Mouse (Mus musculus): ENCODE data around the gene Ankrd55. TPM values are rescaled to one million over a fixed set of nuclear protein-coding genes. Genes with fewer than 3 reads are reported as not detected.

Gene Ankrd55
- 1.3 and 1.7 TPM in 2 replicates for polyA plus RNA-seq (2015; fragmentation: Nextera tagmentation; extraction: Ambion mirVana)

GRCm38 (mm10) chr13:112288225-112289178 is at the start of gene Ankrd55:
Gene Ankrd55 (plus strand): TSS chr13:112288451.
- Histone ChIP-seq H3K36me3 (ENCODE audit: poor library complexity, severe bottlenecking) (no peaks in the 10 kb centered on the region), H3K9me3 (replicated peaks) (no peaks in the 10 kb centered on the region), H3K9ac (peak within 1 kb of the TSS; percentile 54), H3K27ac (peak within 1 kb of the TSS; percentile 63), H3K4me3 (peak within 1 kb of the TSS; percentile 24), H3K4me1 (peaks cover 18% of the 10 kb centered on the region), H3K4me2 (peak within 1 kb of the TSS; percentile 55), H3K27me3 (no peaks in the 10 kb centered on the region)
- ATAC-seq, result peak; percentile 94
- 28% methylated on average over 22 of the region's 22 CpGs for WGBS

- no peak overlapping the region for H3K9ac ChIP-seq
- no peak overlapping the region for H3K4me3 ChIP-seq
- no peak overlapping the region for H3K4me2 ChIP-seq
- H3K27ac ChIP-seq, result no peak overlapping the region
- no peaks in the 10 kb centered on the region for H3K27me3 ChIP-seq
- no peaks in the 10 kb centered on the region for H3K9me3 ChIP-seq (replicated peaks)
- H3K4me1 ChIP-seq, result peaks cover 7% of the 10 kb centered on the region; the same call in 1 of the 2 replicates
- WGBS, result 88% methylated on average over 2 of the region's 2 CpGs
- no peak for ATAC-seq
- H3K36me3 ChIP-seq (ENCODE audit: poor library complexity, severe bottlenecking), result no peaks in the 10 kb centered on the region
These were observed 49.0 kb upstream of the Ankrd55 start for GRCm38 (mm10) chr13:112239239-112239638.

- Histone ChIP-seq H3K4me2 (no peak overlapping the region), H3K4me3 (no peak overlapping the region), H3K9ac (no peak overlapping the region), H3K27ac (no peak overlapping the region), H3K4me1 (peaks cover 7% of the 10 kb centered on the region; the same call in 1 of the 2 replicates), H3K36me3 (ENCODE audit: poor library complexity, severe bottlenecking) (no peaks in the 10 kb centered on the region), H3K9me3 (replicated peaks) (peaks cover 5% of the 10 kb centered on the region; the same call in 1 of the 2 replicates), H3K27me3 (no peaks in the 10 kb centered on the region)
- 9% methylated on average over 8 of the region's 8 CpGs for WGBS
- no peak for ATAC-seq
These were observed 46.8 kb upstream of the Ankrd55 start for GRCm38 (mm10) chr13:112241431-112241830.

GRCm38 (mm10) chr13:112245131-112245530 is 43.1 kb upstream of the Ankrd55 start:
- 82% methylated on average over 5 of the region's 5 CpGs for WGBS
- H3K9ac ChIP-seq, result no peak overlapping the region
- H3K9me3 ChIP-seq (replicated peaks), result peaks cover 21% of the 10 kb centered on the region; the same call in 1 of the 2 replicates
- ATAC-seq, result no peak
- H3K27ac ChIP-seq, result no peak overlapping the region
- no peak overlapping the region for H3K4me2 ChIP-seq
- no peaks in the 10 kb centered on the region for H3K27me3 ChIP-seq
- peaks cover 7% of the 10 kb centered on the region; the same call in 1 of the 2 replicates for H3K4me1 ChIP-seq
- H3K36me3 ChIP-seq (ENCODE audit: poor library complexity, severe bottlenecking), result no peaks in the 10 kb centered on the region
- H3K4me3 ChIP-seq, result no peak overlapping the region

- no peak overlapping the region for H3K4me2 ChIP-seq
- H3K4me3 ChIP-seq, result no peak overlapping the region
- no peak for ATAC-seq
- peaks cover 16% of the 10 kb centered on the region; the same call in 1 of the 2 replicates for H3K9me3 ChIP-seq (replicated peaks)
- no peak overlapping the region for H3K9ac ChIP-seq
- H3K27ac ChIP-seq, result no peak overlapping the region
- WGBS, result 87% methylated on average over 2 of the region's 2 CpGs
- H3K27me3 ChIP-seq, result no peaks in the 10 kb centered on the region
- no peaks in the 10 kb centered on the region for H3K4me1 ChIP-seq
- H3K36me3 ChIP-seq (ENCODE audit: poor library complexity, severe bottlenecking), result no peaks in the 10 kb centered on the region
These were observed 36.8 kb upstream of the Ankrd55 start for GRCm38 (mm10) chr13:112251433-112251832.

- Histone ChIP-seq H3K36me3 (ENCODE audit: poor library complexity, severe bottlenecking) (no peaks in the 10 kb centered on the region), H3K27ac (no peak overlapping the region), H3K4me1 (no peaks in the 10 kb centered on the region), H3K9me3 (replicated peaks) (peaks cover 14% of the 10 kb centered on the region; the same call in 1 of the 2 replicates), H3K4me3 (no peak overlapping the region), H3K4me2 (no peak overlapping the region), H3K9ac (no peak overlapping the region), H3K27me3 (no peaks in the 10 kb centered on the region)
- 88% methylated on average over 3 of the region's 3 CpGs for WGBS
- no peak for ATAC-seq
These were observed 36.2 kb upstream of the Ankrd55 start for GRCm38 (mm10) chr13:112252012-112252411.

- H3K27ac ChIP-seq, result no peak overlapping the region
- H3K36me3 ChIP-seq (ENCODE audit: poor library complexity, severe bottlenecking), result no peaks in the 10 kb centered on the region
- H3K9ac ChIP-seq, result no peak overlapping the region
- H3K4me3 ChIP-seq, result no peak overlapping the region
- H3K9me3 ChIP-seq (replicated peaks), result peaks cover 14% of the 10 kb centered on the region; the same call in 1 of the 2 replicates
- no peak overlapping the region for H3K4me2 ChIP-seq
- WGBS, result 62% methylated on average over 13 of the region's 13 CpGs
- H3K27me3 ChIP-seq, result no peaks in the 10 kb centered on the region
- no peaks in the 10 kb centered on the region for H3K4me1 ChIP-seq
- no peak for ATAC-seq
These were observed 35.1 kb upstream of the Ankrd55 start for GRCm38 (mm10) chr13:112252991-112253620.

- no peak overlapping the region for H3K27ac ChIP-seq
- no peaks in the 10 kb centered on the region for H3K36me3 ChIP-seq (ENCODE audit: poor library complexity, severe bottlenecking)
- H3K9ac ChIP-seq, result no peak overlapping the region
- 89% methylated on average over 8 of the region's 8 CpGs for WGBS
- no peak overlapping the region for H3K4me2 ChIP-seq
- no peaks in the 10 kb centered on the region for H3K27me3 ChIP-seq
- H3K4me3 ChIP-seq, result no peak overlapping the region
- no peak for ATAC-seq
- no peaks in the 10 kb centered on the region for H3K4me1 ChIP-seq
- peaks cover 7% of the 10 kb centered on the region; the same call in 1 of the 2 replicates for H3K9me3 ChIP-seq (replicated peaks)
These were observed 34.1 kb upstream of the Ankrd55 start for GRCm38 (mm10) chr13:112254116-112254515.

GRCm38 (mm10) chr13:112255862-112256261 is 32.4 kb upstream of the Ankrd55 start:
- Histone ChIP-seq H3K27me3 (no peaks in the 10 kb centered on the region), H3K9me3 (replicated peaks) (no peaks in the 10 kb centered on the region), H3K4me3 (no peak overlapping the region), H3K27ac (no peak overlapping the region), H3K9ac (no peak overlapping the region), H3K4me2 (no peak overlapping the region), H3K4me1 (no peaks in the 10 kb centered on the region), H3K36me3 (ENCODE audit: poor library complexity, severe bottlenecking) (no peaks in the 10 kb centered on the region)
- WGBS, result 75% methylated on average over 5 of the region's 5 CpGs
- no peak for ATAC-seq

- H3K27ac ChIP-seq, result no peak overlapping the region
- no peak for ATAC-seq
- WGBS, result 89% methylated on average over 10 of the region's 10 CpGs
- no peaks in the 10 kb centered on the region for H3K27me3 ChIP-seq
- H3K4me2 ChIP-seq, result no peak overlapping the region
- H3K36me3 ChIP-seq (ENCODE audit: poor library complexity, severe bottlenecking), result no peaks in the 10 kb centered on the region
- H3K9ac ChIP-seq, result no peak overlapping the region
- H3K9me3 ChIP-seq (replicated peaks), result no peaks in the 10 kb centered on the region
- no peaks in the 10 kb centered on the region for H3K4me1 ChIP-seq
- no peak overlapping the region for H3K4me3 ChIP-seq
These were observed 29.8 kb upstream of the Ankrd55 start for GRCm38 (mm10) chr13:112258478-112258877.

GRCm38 (mm10) chr13:112259398-112259797 is 28.9 kb upstream of the Ankrd55 start:
- no peak overlapping the region for H3K4me2 ChIP-seq
- no peak overlapping the region for H3K4me3 ChIP-seq
- peak; percentile 94 for ATAC-seq
- 61% methylated on average over 2 of the region's 2 CpGs for WGBS
- no peak overlapping the region for H3K27ac ChIP-seq
- H3K9me3 ChIP-seq (replicated peaks), result no peaks in the 10 kb centered on the region
- no peak overlapping the region for H3K9ac ChIP-seq
- H3K27me3 ChIP-seq, result no peaks in the 10 kb centered on the region
- no peaks in the 10 kb centered on the region for H3K36me3 ChIP-seq (ENCODE audit: poor library complexity, severe bottlenecking)
- H3K4me1 ChIP-seq, result no peaks in the 10 kb centered on the region

GRCm38 (mm10) chr13:112264666-112265065 is 23.6 kb upstream of the Ankrd55 start:
- Histone ChIP-seq H3K4me1 (no peaks in the 10 kb centered on the region), H3K27me3 (no peaks in the 10 kb centered on the region), H3K27ac (no peak overlapping the region), H3K9me3 (replicated peaks) (no peaks in the 10 kb centered on the region), H3K4me3 (no peak overlapping the region), H3K9ac (no peak overlapping the region), H3K36me3 (ENCODE audit: poor library complexity, severe bottlenecking) (no peaks in the 10 kb centered on the region), H3K4me2 (no peak overlapping the region)
- WGBS, result 29% methylated on average over 4 of the region's 4 CpGs
- ATAC-seq, result peak; percentile 88

All from forebrain, embryonic 13.5 days (tissue).